Mouse (Mus musculus) small intestine, adult 2 months (tissue): ENCODE data around the gene Neurog1. TPM values are rescaled to one million over a fixed set of nuclear protein-coding genes. Genes with fewer than 3 reads are reported as not detected.
A peak's percentile ranks its signal among the peaks of the same experiment; 100 is the strongest.

Experiments used
- H3K27ac ChIP-seq: fragments of 200-500 bp; 2 replicates; pipeline ENCODE4 v1.5.1; 2012; ENCODE audit warnings: low read depth, low read length, control low read depth, inconsistent platforms; ENCODE audit not compliant: insufficient read depth
- H3K27me3 ChIP-seq: fragments of 200-500 bp; 2 replicates; pipeline ENCODE4 v1.6.1; 2012; ENCODE audit warnings: mild to moderate bottlenecking, moderate library complexity, low read length, inconsistent platforms; ENCODE audit not compliant: control insufficient read depth, insufficient read depth
- H3K36me3 ChIP-seq: fragments of 200-500 bp; 2 replicates; pipeline ENCODE4 v1.6.1; 2012; ENCODE audit warnings: mild to moderate bottlenecking, low read length, control low read depth, inconsistent platforms; ENCODE audit not compliant: control insufficient read depth, insufficient read depth
- H3K4me1 ChIP-seq: fragments of 200-500 bp; 2 replicates; pipeline ENCODE4 v1.6.1; 2012; ENCODE audit warnings: low read length, inconsistent platforms, mixed read lengths; ENCODE audit not compliant: control insufficient read depth, insufficient read depth, insufficient read length
- H3K4me3 ChIP-seq: fragments of 200-500 bp; 2 replicates; pipeline ENCODE4 v1.5.1; 2012; ENCODE audit warnings: low read depth, mild to moderate bottlenecking, control low read depth, inconsistent platforms, low read length, moderate library complexity
- CTCF ChIP-seq: fragments of 200-500 bp; IDR thresholded peaks from 2 replicates; pipeline ENCODE4 v1.5.1; 2012; ENCODE audit warnings: low read depth, mild to moderate bottlenecking, control low read depth, inconsistent platforms, low read length, moderate library complexity, mixed read lengths; ENCODE audit not compliant: insufficient replicate concordance, insufficient read length; ENCODE audit errors: extremely low read depth
- POLR2A ChIP-seq: fragments of 200-500 bp; IDR thresholded peaks from 2 replicates; pipeline ENCODE4 v1.6.1; 2012; ENCODE audit warnings: low read depth, mild to moderate bottlenecking, control low read depth, inconsistent platforms, low read length, moderate library complexity
- WGBS: fragments of 180-500 bp; shearing (Covaris S2); methylation state at CpG from one replicate; pipeline ENCODE4 v1.1.7; 2018; 5-methylcytosine and 5-hydroxymethylcytosine counted together
- polyA plus RNA-seq: library from polyadenylated mRNA; depleted of rRNA; stranded (reverse); fragments of >200 nt; gene quantifications from 2 replicates; pipeline ENCODE4 v1.2.3, GENCODE M21; 2012

Neurog1 gene
- polyA plus RNA-seq, 1 experiment = not detected

DNA sequence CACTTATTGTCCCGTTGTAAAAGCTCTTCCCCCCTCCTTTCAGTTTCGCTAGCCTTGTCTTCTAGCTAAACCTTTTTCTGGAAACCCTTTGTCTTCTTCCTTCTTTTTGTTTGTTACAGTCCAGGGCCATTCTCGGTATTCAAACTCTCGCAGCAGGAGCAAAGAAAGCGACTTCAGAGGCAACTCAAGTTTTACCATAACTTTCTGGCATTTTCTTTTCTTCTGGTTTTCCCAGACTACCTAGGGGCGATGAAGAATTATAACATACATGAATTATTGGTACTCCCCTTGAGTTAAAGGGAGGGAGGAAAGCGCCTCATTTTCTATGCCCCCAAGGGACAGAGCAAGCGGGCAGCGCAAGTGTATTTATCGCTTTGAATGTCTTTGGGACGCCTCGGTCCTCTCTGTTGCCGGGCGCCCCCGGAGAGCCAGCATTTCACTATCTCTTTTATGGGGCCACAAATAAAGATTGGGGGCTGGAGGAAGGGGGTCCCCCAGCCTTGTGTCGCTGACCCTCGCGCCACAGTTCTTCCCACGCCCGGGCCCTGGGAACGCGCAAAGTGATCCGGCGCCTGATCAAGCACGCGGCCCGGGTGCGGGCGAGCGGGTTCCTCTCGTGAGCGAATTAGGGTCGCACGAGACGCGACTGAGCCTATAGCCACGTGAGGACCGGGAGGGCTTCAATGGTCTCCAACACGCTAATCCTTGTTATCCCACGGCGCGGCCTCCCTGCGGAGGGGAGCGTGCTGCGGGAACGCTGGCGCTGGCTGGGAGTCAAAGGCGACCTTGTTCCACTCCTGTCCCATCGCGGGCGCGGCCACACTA is 6.4 kb upstream of the Neurog1 start:
- no peak for TF ChIP-seq POLR2A
- no peak for TF ChIP-seq CTCF
- Histone ChIP-seq H3K4me1 (peaks cover 4% of the 10 kb centered on the region; the same call in 1 of the 2 replicates), H3K27ac (no peak overlapping the region), H3K4me3 (peak overlapping the region; percentile 22), H3K27me3 (peaks cover 61% of the 10 kb centered on the region), H3K36me3 (no peaks in the 10 kb centered on the region)
- WGBS = 2% methylated on average over 52 of the region's 52 CpGs

- H3K36me3 ChIP-seq = no peaks in the 10 kb centered on the region
- TF ChIP-seq POLR2A = no peak
- H3K27ac ChIP-seq = no peak overlapping the region
- 13% methylated on average over 12 of the region's 12 CpGs for WGBS
- peaks cover 4% of the 10 kb centered on the region; the same call in 1 of the 2 replicates for H3K4me1 ChIP-seq
- H3K27me3 ChIP-seq = peaks cover 69% of the 10 kb centered on the region
- no peak overlapping the region for H3K4me3 ChIP-seq
Measured at GRCm38 (mm10) chr13:56257469-56258153, 5.6 kb upstream of the Neurog1 start.

DNA sequence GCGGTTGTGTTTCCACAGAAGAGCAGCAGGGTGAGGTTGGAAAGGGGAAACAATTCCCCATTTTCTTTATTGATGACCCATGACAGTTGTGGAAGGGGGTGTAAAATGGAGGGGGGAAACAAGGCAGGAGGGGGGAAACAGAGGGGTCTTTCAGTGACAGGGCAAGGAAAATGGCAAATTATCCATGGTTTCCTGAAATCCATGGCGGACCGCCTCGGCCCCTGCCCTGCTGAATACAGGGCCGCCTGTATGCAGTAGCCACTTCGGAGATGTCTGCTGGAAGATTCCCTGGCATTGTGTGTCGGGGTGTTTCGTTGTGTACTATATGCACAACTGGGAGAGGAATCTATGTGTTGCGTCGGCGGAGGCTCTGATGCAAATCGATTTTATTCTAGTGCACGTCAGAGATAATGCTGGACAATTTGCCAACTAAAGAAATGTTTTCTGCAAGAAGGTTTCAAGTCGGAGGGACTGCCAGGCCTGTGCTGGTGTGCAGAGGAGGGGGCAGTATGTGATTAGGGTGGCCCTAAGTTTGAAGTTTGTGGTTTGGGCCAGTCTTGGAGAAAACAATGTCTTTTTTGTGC is 4.8 kb upstream of the Neurog1 start:
- WGBS = 11% methylated on average over 14 of the region's 14 CpGs
- H3K27me3 ChIP-seq = peaks cover 76% of the 10 kb centered on the region

GRCm38 (mm10) chr13:56253379-56253778 is 1.4 kb upstream of the Neurog1 start:
- TF ChIP-seq POLR2A (no peak), CTCF (no peak)
- peaks cover 77% of the 10 kb centered on the region for H3K27me3 ChIP-seq

More for the DNA sequence above, 4.8 kb upstream of the Neurog1 start:
- no peak for TF ChIP-seq POLR2A
- TF ChIP-seq CTCF = no peak
- Histone ChIP-seq H3K27ac (no peak overlapping the region), H3K4me3 (no peak overlapping the region), H3K36me3 (no peaks in the 10 kb centered on the region), H3K4me1 (peaks cover 6% of the 10 kb centered on the region; the same call in 1 of the 2 replicates)

GRCm38 (mm10) chr13:56252783-56253182 is 820 bp upstream of the Neurog1 start:
- TF ChIP-seq CTCF (no peak), POLR2A (no peak)
- WGBS = 17% methylated on average over 8 of the region's 8 CpGs
- Histone ChIP-seq H3K36me3 (no peaks in the 10 kb centered on the region), H3K27ac (no peak overlapping the region), H3K27me3 (peaks cover 77% of the 10 kb centered on the region), H3K4me3 (no peak overlapping the region), H3K4me1 (peaks cover 3% of the 10 kb centered on the region; the same call in 1 of the 2 replicates)

More at GRCm38 (mm10) chr13:56253379-56253778, 1.4 kb upstream of the Neurog1 start:
- 22% methylated on average over 3 of the region's 3 CpGs for WGBS
- no peak overlapping the region for H3K4me3 ChIP-seq
- H3K27ac ChIP-seq = no peak overlapping the region
- H3K36me3 ChIP-seq = no peaks in the 10 kb centered on the region
- H3K4me1 ChIP-seq = peaks cover 3% of the 10 kb centered on the region; the same call in 1 of the 2 replicates

- WGBS = 3% methylated on average over 59 of the region's 59 CpGs
Measured at GRCm38 (mm10) chr13:56251176-56251923, 613 bp downstream of the Neurog1 start.

More at GRCm38 (mm10) chr13:56251176-56251923, 613 bp downstream of the Neurog1 start:
- Histone ChIP-seq H3K4me3 (no peak overlapping the region), H3K4me1 (peaks cover 3% of the 10 kb centered on the region; the same call in 1 of the 2 replicates), H3K27me3 (peaks cover 65% of the 10 kb centered on the region), H3K36me3 (no peaks in the 10 kb centered on the region), H3K27ac (no peak overlapping the region)
- no peak for TF ChIP-seq POLR2A
- TF ChIP-seq CTCF = no peak
